Mouse (Mus musculus): Measurements from ENCODE around the gene Gm42674.

DNA sequence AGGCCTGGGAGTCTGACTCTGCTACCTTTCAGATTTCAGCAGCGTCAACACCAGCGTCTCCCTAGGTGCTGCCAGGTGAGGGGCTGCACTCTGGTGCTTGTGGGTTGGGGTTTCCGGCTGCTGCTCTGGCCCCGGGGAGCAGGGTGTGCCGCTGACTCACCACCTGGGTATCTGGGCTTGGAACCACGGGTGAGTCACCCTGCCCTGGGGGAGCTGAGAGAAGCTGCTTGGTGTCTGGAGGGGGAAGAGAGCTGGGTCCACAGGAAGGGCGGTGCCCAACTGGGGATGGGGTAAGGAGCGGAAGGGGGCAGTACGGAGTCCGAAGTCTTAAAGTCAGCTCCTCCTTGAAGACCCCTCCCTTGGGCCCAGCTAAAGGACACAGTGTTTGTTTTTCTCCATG is 14.8 kb upstream of the Gm42674 start:
- TF ChIP-seq MAFK (IDR thresholded peaks at IDR 0.05; ENCODE audit: insufficient read depth, low read depth, low read length): no peak
- no peak for TF ChIP-seq HCFC1 (IDR thresholded peaks at IDR 0.05; ENCODE audit: borderline replicate concordance, insufficient read depth, low read length)
- TF ChIP-seq ZNF384 (IDR thresholded peaks at IDR 0.05; ENCODE audit: low read depth, low read length): no peak
- TF ChIP-seq CHD2 (IDR thresholded peaks at IDR 0.05; ENCODE audit: low read depth, low read length): no peak

Measured in ES-E14 (cell line).